Mouse (Mus musculus): ENCODE measurements at regions not wholly inside any gene's neighbourhood (a gene's known extent, or its start where the extent isn't known, plus 50 kb on each side); places are given as distances from the start of the nearest gene placed in this dataset.

- DNase-seq (ENCODE audit: low read depth, low spot score), result no peak
These were observed 58.4 kb upstream of the Tmc1 start for GRCm38 (mm10) chr19:21012391-21012790.

DNA sequence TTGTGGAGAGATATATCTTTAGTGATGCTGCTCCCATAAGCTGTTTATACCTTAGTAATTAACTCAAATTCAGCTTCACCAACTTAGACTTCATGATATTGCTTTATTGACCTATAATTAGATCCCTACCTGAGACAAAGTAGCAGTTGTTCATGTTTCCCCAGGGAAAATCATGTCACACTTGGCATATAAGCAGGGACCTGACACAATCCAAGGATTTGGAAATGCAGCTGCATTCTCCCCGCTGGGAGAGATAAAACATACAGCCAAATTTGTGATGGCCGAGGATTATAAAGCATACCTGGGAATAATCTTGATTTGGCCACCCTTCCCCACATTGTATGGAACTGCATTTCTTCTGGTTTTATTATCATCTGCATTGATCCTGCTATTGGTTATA is 55.6 kb upstream of the Tmc1 start:
- no peak for DNase-seq (ENCODE audit: low read depth, low spot score)

DNA sequence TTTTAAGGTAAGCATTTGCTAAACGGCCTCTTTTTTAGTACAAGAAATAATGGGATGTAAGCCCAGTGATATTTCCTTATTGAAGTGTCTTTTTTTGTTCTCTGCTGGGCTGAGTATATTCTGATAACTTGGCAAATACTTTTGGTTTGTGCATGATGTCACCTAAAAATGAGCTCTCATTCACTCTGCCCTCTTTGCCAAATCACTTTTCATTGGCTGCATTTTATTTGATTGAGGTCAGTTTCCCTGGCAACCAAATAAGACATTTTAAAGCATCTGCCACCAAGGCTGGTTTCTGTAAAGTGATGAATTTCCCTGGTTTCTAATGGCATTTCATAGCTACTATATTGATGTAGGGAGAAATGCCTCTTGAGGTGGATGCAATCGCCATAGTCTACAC is 50.4 kb upstream of the Tmc1 start:
- no peak for DNase-seq (ENCODE audit: low read depth, low spot score)

Measured in R1 (cell line).